Mouse (Mus musculus): Measurements from ENCODE around the gene Smyd1. TPM values are rescaled to one million over a fixed set of nuclear protein-coding genes. Genes with fewer than 3 reads are reported as not detected.

Smyd1 gene
- total and polyA plus RNA-seq, 2 experiments from 2014 or later, result 0.57 to 1.5 TPM

GRCm38 (mm10) chr6:71330486-71330885 lies 8.5 kb upstream of the Smyd1 start:
- WGBS, result 93% methylated on average over 7 of the region's 7 CpGs
- no peak for ATAC-seq
- H3K9ac ChIP-seq, result no peak overlapping the region
- no peak for DNase-seq
- H3K4me1 ChIP-seq (ENCODE audit: insufficient read depth), result no peaks in the 10 kb centered on the region
- H3K9me3 ChIP-seq (ENCODE audit: low read length), result no peaks in the 10 kb centered on the region
- H3K4me2 ChIP-seq (ENCODE audit: low read depth), result no peak overlapping the region
- no peak overlapping the region for H3K4me3 ChIP-seq (ENCODE audit: low read depth, low read length)
- no peaks in the 10 kb centered on the region for H3K27me3 ChIP-seq (ENCODE audit: insufficient read depth, low read length)
- no peak for TF ChIP-seq CTCF (IDR thresholded peaks at IDR 0.05; ENCODE audit: low read depth)
- H3K27ac ChIP-seq (ENCODE audit: low read depth, low read length), result no peak overlapping the region
- H3K36me3 ChIP-seq (ENCODE audit: insufficient read depth), result no peaks in the 10 kb centered on the region

GRCm38 (mm10) chr6:71329881-71330280 lies 7.8 kb upstream of the Smyd1 start:
- Histone ChIP-seq H3K4me3 (ENCODE audit: low read depth, low read length) (no peak overlapping the region), H3K27ac (ENCODE audit: low read depth, low read length) (no peak overlapping the region), H3K4me1 (ENCODE audit: insufficient read depth) (no peaks in the 10 kb centered on the region), H3K36me3 (ENCODE audit: insufficient read depth) (no peaks in the 10 kb centered on the region), H3K9me3 (ENCODE audit: low read length) (no peaks in the 10 kb centered on the region), H3K4me2 (ENCODE audit: low read depth) (no peak overlapping the region), H3K9ac (no peak overlapping the region), H3K27me3 (ENCODE audit: insufficient read depth, low read length) (no peaks in the 10 kb centered on the region)
- WGBS, result 90% methylated on average over 6 of the region's 6 CpGs
- no peak for ATAC-seq
- no peak for TF ChIP-seq CTCF (IDR thresholded peaks at IDR 0.05; ENCODE audit: low read depth)
- DNase-seq, result no peak

- no peaks in the 10 kb centered on the region for H3K9me3 ChIP-seq (ENCODE audit: low read length)
- DNase-seq, result no peak
- H3K4me2 ChIP-seq (ENCODE audit: low read depth), result no peak overlapping the region
- H3K9ac ChIP-seq, result no peak overlapping the region
- H3K4me3 ChIP-seq (ENCODE audit: low read depth, low read length), result no peak overlapping the region
- 92% methylated on average over 9 of the region's 9 CpGs for WGBS
- no peaks in the 10 kb centered on the region for H3K36me3 ChIP-seq (ENCODE audit: insufficient read depth)
- no peak overlapping the region for H3K27ac ChIP-seq (ENCODE audit: low read depth, low read length)
- no peaks in the 10 kb centered on the region for H3K4me1 ChIP-seq (ENCODE audit: insufficient read depth)
- H3K27me3 ChIP-seq (ENCODE audit: insufficient read depth, low read length), result no peaks in the 10 kb centered on the region
- ATAC-seq, result no peak
- no peak for TF ChIP-seq CTCF (IDR thresholded peaks at IDR 0.05; ENCODE audit: low read depth)
These were observed 2.8 kb upstream of the Smyd1 start for GRCm38 (mm10) chr6:71324816-71325215.

GRCm38 (mm10) chr6:71322491-71322921 lies 473 bp upstream of the Smyd1 start, which contains the start of gene Cd8b1:
TSS of gene Cd8b1 (plus strand) at chr6:71322788.
- no peak within 1 kb of the TSS for H3K4me2 ChIP-seq (ENCODE audit: low read depth)
- no peaks in the 10 kb centered on the region for H3K36me3 ChIP-seq (ENCODE audit: insufficient read depth)
- no peak within 1 kb of the TSS for H3K9ac ChIP-seq
- H3K4me1 ChIP-seq (ENCODE audit: insufficient read depth), result no peaks in the 10 kb centered on the region
- DNase-seq (no peak), ATAC-seq (no peak)
- no peak within 1 kb of the TSS for H3K4me3 ChIP-seq (ENCODE audit: low read depth, low read length)
- H3K27me3 ChIP-seq (ENCODE audit: insufficient read depth, low read length), result no peaks in the 10 kb centered on the region
- no peak for TF ChIP-seq CTCF (IDR thresholded peaks at IDR 0.05; ENCODE audit: low read depth)
- WGBS, result 87% methylated on average over 7 of the region's 7 CpGs
- no peak within 1 kb of the TSS for H3K27ac ChIP-seq (ENCODE audit: low read depth, low read length)
- H3K9me3 ChIP-seq (ENCODE audit: low read length), result no peaks in the 10 kb centered on the region

- 92% methylated on average over 8 of the region's 8 CpGs for WGBS
These were observed 14.5 kb downstream of the Smyd1 start for GRCm38 (mm10) chr6:71307486-71307885.

GRCm38 (mm10) chr6:71302097-71302731 lies 19.8 kb downstream of the Smyd1 start:
- peak; percentile 14; the same call in 1 of the 2 replicates for TF ChIP-seq CTCF (IDR thresholded peaks at IDR 0.05; ENCODE audit: low read depth)
- H3K9ac ChIP-seq, result no peak overlapping the region
- H3K4me2 ChIP-seq (ENCODE audit: low read depth), result no peak overlapping the region
- no peaks in the 10 kb centered on the region for H3K4me1 ChIP-seq (ENCODE audit: insufficient read depth)
- no peak for DNase-seq
- no peak overlapping the region for H3K4me3 ChIP-seq (ENCODE audit: low read depth, low read length)
- no peak for ATAC-seq
- H3K27ac ChIP-seq (ENCODE audit: low read depth, low read length), result no peak overlapping the region
- WGBS, result 73% methylated on average over 6 of the region's 6 CpGs
- H3K27me3 ChIP-seq (ENCODE audit: insufficient read depth, low read length), result no peaks in the 10 kb centered on the region
- no peaks in the 10 kb centered on the region for H3K9me3 ChIP-seq (ENCODE audit: low read length)
- H3K36me3 ChIP-seq (ENCODE audit: insufficient read depth), result no peaks in the 10 kb centered on the region

More at GRCm38 (mm10) chr6:71307486-71307885, 14.5 kb downstream of the Smyd1 start:
- no peak for DNase-seq
- no peaks in the 10 kb centered on the region for H3K4me1 ChIP-seq (ENCODE audit: insufficient read depth)
- no peak for TF ChIP-seq CTCF (IDR thresholded peaks at IDR 0.05; ENCODE audit: low read depth)
- no peak overlapping the region for H3K27ac ChIP-seq (ENCODE audit: low read depth, low read length)
- H3K9ac ChIP-seq, result no peak overlapping the region
- no peak overlapping the region for H3K4me3 ChIP-seq (ENCODE audit: low read depth, low read length)
- H3K36me3 ChIP-seq (ENCODE audit: insufficient read depth), result no peaks in the 10 kb centered on the region
- no peak overlapping the region for H3K4me2 ChIP-seq (ENCODE audit: low read depth)
- H3K27me3 ChIP-seq (ENCODE audit: insufficient read depth, low read length), result no peaks in the 10 kb centered on the region
- H3K9me3 ChIP-seq (ENCODE audit: low read length), result no peaks in the 10 kb centered on the region
- no peak for ATAC-seq

GRCm38 (mm10) chr6:71298751-71299150 lies 23.3 kb downstream of the Smyd1 start:
- peak; percentile 47 for TF ChIP-seq CTCF (IDR thresholded peaks at IDR 0.05; ENCODE audit: low read depth)
- DNase-seq (peak; percentile 22), ATAC-seq (no peak)
- no peaks in the 10 kb centered on the region for H3K27me3 ChIP-seq (ENCODE audit: insufficient read depth, low read length)
- H3K36me3 ChIP-seq (ENCODE audit: insufficient read depth), result no peaks in the 10 kb centered on the region
- H3K9me3 ChIP-seq (ENCODE audit: low read length), result no peaks in the 10 kb centered on the region
- H3K9ac ChIP-seq, result no peak overlapping the region
- H3K27ac ChIP-seq (ENCODE audit: low read depth, low read length), result no peak overlapping the region
- WGBS, result 41% methylated on average over 3 of the region's 3 CpGs
- no peaks in the 10 kb centered on the region for H3K4me1 ChIP-seq (ENCODE audit: insufficient read depth)
- no peak overlapping the region for H3K4me3 ChIP-seq (ENCODE audit: low read depth, low read length)
- no peak overlapping the region for H3K4me2 ChIP-seq (ENCODE audit: low read depth)

All from forebrain, postnatal 0 days (tissue).